Mouse (Mus musculus) heart, embryonic 15.5 days (tissue): ENCODE data around the gene Rpe. TPM values are rescaled to one million over a fixed set of nuclear protein-coding genes. Genes with fewer than 3 reads are reported as not detected.

Experiments used
- polyA plus RNA-seq: library from polyadenylated mRNA; unstranded; fragments of >200 nt; fragmentation: Nextera tagmentation; extraction: Ambion mirVana; gene quantifications from 2 replicates; pipeline ENCODE4 v1.2.1, GENCODE M21; 2015

Gene Rpe
- polyA plus RNA-seq, 1 experiment from 2014 or later: 25.1 TPM

Other genes with a start within 250 kb of the Rpe start
- 0.19 and 0.39 TPM in 2 replicates for gene Unc80, start 232.5 kb upstream of the Rpe start, polyA plus RNA-seq
- gene Kansl1l, start 116.7 kb downstream of the Rpe start, polyA plus RNA-seq: 11.7 and 12.3 TPM in 2 replicates
- gene Acadl, start 162.4 kb downstream of the Rpe start, polyA plus RNA-seq: 631 and 795 TPM in 2 replicates
- gene Myl1, start 244.6 kb downstream of the Rpe start, polyA plus RNA-seq: 390 and 404 TPM in 2 replicates